Mouse (Mus musculus) forebrain, embryonic 12.5 days (tissue): ENCODE measurements around the gene Atp6v1g3. TPM values are rescaled to one million over a fixed set of nuclear protein-coding genes. Genes with fewer than 3 reads are reported as not detected.

ENCODE experiments used
- ATAC-seq: fragments of 200-750 bp; cut with Nextera tagmentation; 2 replicates; pipeline ENCODE4 v1.8.0; 2017; ENCODE audit warnings: moderate TSS enrichment; ENCODE audit not compliant: low FRiP score
- H3K27ac ChIP-seq: fragments of 300-500 bp; sonication (generic); 2 replicates; pipeline ENCODE4 v1.5.1; 2016; ENCODE audit warnings: mild to moderate bottlenecking
- H3K27me3 ChIP-seq: fragments of 300-500 bp; sonication (generic); 2 replicates; pipeline ENCODE4 v1.6.1; 2016; ENCODE audit warnings: mild to moderate bottlenecking
- H3K36me3 ChIP-seq: fragments of 300-500 bp; sonication (generic); replicated peaks from 2 replicates; pipeline ENCODE4 v1.6.1; 2016; ENCODE audit warnings: mild to moderate bottlenecking
- H3K4me1 ChIP-seq: fragments of 300-500 bp; sonication (generic); 2 replicates; pipeline ENCODE4 v1.6.1; 2016
- H3K4me2 ChIP-seq: fragments of 300-500 bp; sonication (generic); 2 replicates; pipeline ENCODE4 v1.6.1; 2016; ENCODE audit warnings: mild to moderate bottlenecking, moderate library complexity
- H3K4me3 ChIP-seq: fragments of 300-500 bp; sonication (generic); replicated peaks from 2 replicates; pipeline ENCODE4 v1.5.1; 2016; ENCODE audit warnings: mild to moderate bottlenecking
- H3K9ac ChIP-seq: fragments of 300-500 bp; sonication (generic); 2 replicates; pipeline ENCODE4 v1.6.1; 2016; ENCODE audit warnings: mild to moderate bottlenecking
- H3K9me3 ChIP-seq: fragments of 300-500 bp; sonication (generic); 2 replicates; pipeline ENCODE4 v1.6.1; 2016
- WGBS: fragments of 180-500 bp; shearing (Covaris S2); methylation state at CpG from one replicate; pipeline ENCODE4 v1.1.7; 2016; 5-methylcytosine and 5-hydroxymethylcytosine counted together
- polyA plus RNA-seq: library from polyadenylated mRNA; unstranded; fragments of >200 nt; fragmentation: Nextera tagmentation; extraction: Ambion mirVana; gene quantifications from 2 replicates; pipeline ENCODE4 v1.2.1, GENCODE M21; 2016

The Atp6v1g3 gene
- polyA plus RNA-seq, 1 experiment from 2014 or later: not detected

GRCm38 (mm10) chr1:138294487-138294886 is 20.9 kb downstream of the Atp6v1g3 start:
- no peaks in the 10 kb centered on the region for H3K9me3 ChIP-seq
- H3K4me2 ChIP-seq: no peak overlapping the region
- H3K4me1 ChIP-seq: no peaks in the 10 kb centered on the region; the same call in 1 of the 2 replicates
- H3K27ac ChIP-seq: no peak overlapping the region
- no peak overlapping the region for H3K4me3 ChIP-seq
- no peak for ATAC-seq
- H3K36me3 ChIP-seq: no peaks in the 10 kb centered on the region
- no peaks in the 10 kb centered on the region for H3K27me3 ChIP-seq
- WGBS: 72% methylated on average over 5 of the region's 5 CpGs
- no peak overlapping the region for H3K9ac ChIP-seq

GRCm38 (mm10) chr1:138298156-138298555 is 24.6 kb downstream of the Atp6v1g3 start:
- 91% methylated on average over 2 of the region's 2 CpGs for WGBS

GRCm38 (mm10) chr1:138299576-138299975 is 26.0 kb downstream of the Atp6v1g3 start:
- no peaks in the 10 kb centered on the region for H3K27me3 ChIP-seq
- WGBS: 77% methylated on average over 4 of the region's 4 CpGs
- no peak overlapping the region for H3K4me3 ChIP-seq
- no peak for ATAC-seq
- no peaks in the 10 kb centered on the region for H3K36me3 ChIP-seq
- H3K27ac ChIP-seq: no peak overlapping the region
- H3K9me3 ChIP-seq: no peaks in the 10 kb centered on the region
- no peak overlapping the region for H3K4me2 ChIP-seq
- no peak overlapping the region for H3K9ac ChIP-seq
- H3K4me1 ChIP-seq: no peaks in the 10 kb centered on the region

More at GRCm38 (mm10) chr1:138298156-138298555, 24.6 kb downstream of the Atp6v1g3 start:
- Histone ChIP-seq H3K9me3 (no peaks in the 10 kb centered on the region), H3K4me3 (no peak overlapping the region), H3K27ac (no peak overlapping the region), H3K4me2 (no peak overlapping the region), H3K4me1 (no peaks in the 10 kb centered on the region), H3K27me3 (no peaks in the 10 kb centered on the region), H3K9ac (no peak overlapping the region), H3K36me3 (no peaks in the 10 kb centered on the region)
- ATAC-seq: no peak

- Histone ChIP-seq H3K27me3 (no peaks in the 10 kb centered on the region), H3K4me3 (no peak overlapping the region), H3K9me3 (no peaks in the 10 kb centered on the region), H3K4me1 (no peaks in the 10 kb centered on the region), H3K36me3 (no peaks in the 10 kb centered on the region), H3K9ac (no peak overlapping the region), H3K27ac (no peak overlapping the region), H3K4me2 (no peak overlapping the region)
- ATAC-seq: no peak
- 83% methylated on average over 5 of the region's 5 CpGs for WGBS
These were observed 28.4 kb downstream of the Atp6v1g3 start for GRCm38 (mm10) chr1:138301920-138302319.

GRCm38 (mm10) chr1:138302756-138303155 is 29.2 kb downstream of the Atp6v1g3 start:
- 87% methylated on average over 2 of the region's 2 CpGs for WGBS
- Histone ChIP-seq H3K4me2 (no peak overlapping the region), H3K9me3 (no peaks in the 10 kb centered on the region), H3K9ac (no peak overlapping the region), H3K27ac (no peak overlapping the region), H3K27me3 (no peaks in the 10 kb centered on the region), H3K4me3 (no peak overlapping the region), H3K36me3 (no peaks in the 10 kb centered on the region), H3K4me1 (no peaks in the 10 kb centered on the region)
- no peak for ATAC-seq

- H3K9ac ChIP-seq: no peak overlapping the region
- H3K27ac ChIP-seq: no peak overlapping the region
- H3K27me3 ChIP-seq: no peaks in the 10 kb centered on the region
- WGBS: 93% methylated on average over 1 of the region's 1 CpGs
- no peak overlapping the region for H3K4me3 ChIP-seq
- H3K4me2 ChIP-seq: no peak overlapping the region
- no peaks in the 10 kb centered on the region for H3K36me3 ChIP-seq
- no peaks in the 10 kb centered on the region for H3K4me1 ChIP-seq
- H3K9me3 ChIP-seq: no peaks in the 10 kb centered on the region
- ATAC-seq: no peak
These were observed 29.8 kb downstream of the Atp6v1g3 start for GRCm38 (mm10) chr1:138303296-138303695.

- ATAC-seq: 0 out of 2 replicates have a peak, but pooled peaks have one; percentile 39
- 67% methylated on average over 8 of the region's 8 CpGs for WGBS
- H3K4me1 ChIP-seq: no peaks in the 10 kb centered on the region
These were observed 30.8 kb downstream of the Atp6v1g3 start for GRCm38 (mm10) chr1:138304141-138304915.

GRCm38 (mm10) chr1:138322657-138323056 is 49.1 kb downstream of the Atp6v1g3 start:
- WGBS: 87% methylated on average over 3 of the region's 3 CpGs
- no peak overlapping the region for H3K4me2 ChIP-seq
- no peak overlapping the region for H3K9ac ChIP-seq
- H3K36me3 ChIP-seq: no peaks in the 10 kb centered on the region
- ATAC-seq: no peak
- H3K9me3 ChIP-seq: no peaks in the 10 kb centered on the region
- peaks cover 13% of the 10 kb centered on the region for H3K4me1 ChIP-seq
- H3K27ac ChIP-seq: no peak overlapping the region
- H3K4me3 ChIP-seq: no peak overlapping the region
- H3K27me3 ChIP-seq: no peaks in the 10 kb centered on the region

More at GRCm38 (mm10) chr1:138304141-138304915, 30.8 kb downstream of the Atp6v1g3 start:
- Histone ChIP-seq H3K9ac (no peak overlapping the region), H3K4me3 (no peak overlapping the region), H3K27me3 (no peaks in the 10 kb centered on the region), H3K27ac (no peak overlapping the region), H3K36me3 (no peaks in the 10 kb centered on the region), H3K9me3 (no peaks in the 10 kb centered on the region), H3K4me2 (no peak overlapping the region)

- WGBS: 86% methylated on average over 4 of the region's 4 CpGs
- ATAC-seq: no peak
- Histone ChIP-seq H3K4me2 (no peak overlapping the region), H3K4me1 (peaks cover 13% of the 10 kb centered on the region), H3K9ac (no peak overlapping the region), H3K27ac (no peak overlapping the region), H3K36me3 (no peaks in the 10 kb centered on the region), H3K27me3 (no peaks in the 10 kb centered on the region), H3K4me3 (no peak overlapping the region), H3K9me3 (no peaks in the 10 kb centered on the region)
These were observed 49.6 kb downstream of the Atp6v1g3 start for GRCm38 (mm10) chr1:138323076-138323630.

- no peak overlapping the region for H3K9ac ChIP-seq
- no peak overlapping the region for H3K4me2 ChIP-seq
- no peaks in the 10 kb centered on the region for H3K9me3 ChIP-seq
- H3K4me1 ChIP-seq: peaks cover 16% of the 10 kb centered on the region
- no peaks in the 10 kb centered on the region for H3K27me3 ChIP-seq
- peak overlapping the region; percentile 15; the same call in 1 of the 2 replicates for H3K27ac ChIP-seq
- ATAC-seq: peak; percentile 28; the same call in 1 of the 2 replicates
- H3K4me3 ChIP-seq: no peak overlapping the region
- no peaks in the 10 kb centered on the region for H3K36me3 ChIP-seq
- WGBS: 40% methylated on average over 4 of the region's 4 CpGs
These were observed 52.6 kb downstream of the Atp6v1g3 start for GRCm38 (mm10) chr1:138326091-138326490.

GRCm38 (mm10) chr1:138326566-138326965 is 53.0 kb downstream of the Atp6v1g3 start:
- no peak for ATAC-seq
- Histone ChIP-seq H3K9ac (no peak overlapping the region), H3K9me3 (no peaks in the 10 kb centered on the region), H3K4me3 (no peak overlapping the region), H3K36me3 (no peaks in the 10 kb centered on the region), H3K4me1 (peaks cover 16% of the 10 kb centered on the region), H3K27me3 (no peaks in the 10 kb centered on the region), H3K4me2 (no peak overlapping the region), H3K27ac (0 out of 2 replicates have a peak overlapping the region, but pooled peaks have one; percentile 15)
- WGBS: 54% methylated on average over 2 of the region's 2 CpGs

- no peaks in the 10 kb centered on the region for H3K9me3 ChIP-seq
- ATAC-seq: no peak
These were observed 54.1 kb downstream of the Atp6v1g3 start for GRCm38 (mm10) chr1:138327466-138328245.

More at GRCm38 (mm10) chr1:138327466-138328245, 54.1 kb downstream of the Atp6v1g3 start:
- Histone ChIP-seq H3K27ac (no peak overlapping the region), H3K4me3 (no peak overlapping the region), H3K4me2 (no peak overlapping the region), H3K9ac (no peak overlapping the region), H3K4me1 (peaks cover 16% of the 10 kb centered on the region), H3K36me3 (no peaks in the 10 kb centered on the region), H3K27me3 (no peaks in the 10 kb centered on the region)
- 78% methylated on average over 18 of the region's 18 CpGs for WGBS
